Mouse (Mus musculus): ENCODE results near the gene Faf1. TPM values are rescaled to one million over a fixed set of nuclear protein-coding genes. Genes with fewer than 3 reads are reported as not detected.
"Not testable (repeated sequence)": the region's sequence is repeated elsewhere in the genome, so short reads cannot be mapped to it uniquely, and the experiment has no call there.

The Faf1 gene
- total RNA-seq, 4 experiments from 2014 or later = 42.9 to 51.1 (median 47.2) TPM

DNA sequence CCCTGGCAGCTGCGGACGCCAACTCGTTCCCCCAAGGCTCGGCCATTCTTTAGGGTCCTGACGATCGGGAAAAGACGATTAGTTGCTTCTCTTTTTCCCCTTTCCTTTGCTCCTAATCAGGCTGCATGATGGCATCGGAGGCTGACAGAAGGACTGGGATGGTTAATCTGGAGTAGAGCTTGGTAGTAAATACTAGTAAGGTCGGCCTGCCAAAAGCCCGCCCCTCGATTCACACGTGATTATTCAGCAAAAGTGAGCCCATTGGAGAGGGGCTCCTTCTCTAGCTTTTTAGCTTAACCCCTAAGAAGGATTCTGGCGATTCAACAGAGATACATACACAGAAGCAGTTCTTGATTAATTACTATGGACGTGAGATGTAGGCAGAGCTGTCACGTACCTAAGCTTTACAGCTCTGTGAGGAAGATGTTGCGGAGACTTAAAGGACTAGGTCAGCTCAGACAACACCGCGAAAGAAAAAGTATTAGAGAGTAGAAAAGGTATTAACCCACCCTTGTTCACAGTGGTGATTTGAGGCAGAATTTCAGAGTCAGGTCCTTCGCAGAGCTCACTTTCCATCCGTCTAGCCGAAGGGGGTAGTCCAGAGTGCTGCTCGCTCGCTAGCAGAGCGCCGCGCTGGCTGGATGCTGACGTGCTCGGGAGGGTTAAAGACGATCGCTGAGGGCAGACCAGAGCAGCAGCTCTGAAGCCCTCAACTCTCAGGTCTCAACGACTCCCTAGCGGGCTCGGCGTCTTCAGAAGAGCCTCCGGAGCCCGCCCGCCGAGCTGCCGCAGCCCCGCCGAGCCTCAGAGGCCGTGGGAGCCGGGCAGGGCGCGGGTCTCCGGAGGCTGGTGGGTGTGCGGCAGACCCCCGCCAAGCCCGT is 11.0 kb upstream of the Faf1 start:
- DNase-seq (ENCODE audit: low spot score in 2 of 2) = peak; percentile 49 to 58

- peak; percentile 62 to 64 for DNase-seq (ENCODE audit: low spot score in 2 of 2)
Measured at GRCm38 (mm10) chr4:109665982-109666460, 10.4 kb upstream of the Faf1 start.

DNA sequence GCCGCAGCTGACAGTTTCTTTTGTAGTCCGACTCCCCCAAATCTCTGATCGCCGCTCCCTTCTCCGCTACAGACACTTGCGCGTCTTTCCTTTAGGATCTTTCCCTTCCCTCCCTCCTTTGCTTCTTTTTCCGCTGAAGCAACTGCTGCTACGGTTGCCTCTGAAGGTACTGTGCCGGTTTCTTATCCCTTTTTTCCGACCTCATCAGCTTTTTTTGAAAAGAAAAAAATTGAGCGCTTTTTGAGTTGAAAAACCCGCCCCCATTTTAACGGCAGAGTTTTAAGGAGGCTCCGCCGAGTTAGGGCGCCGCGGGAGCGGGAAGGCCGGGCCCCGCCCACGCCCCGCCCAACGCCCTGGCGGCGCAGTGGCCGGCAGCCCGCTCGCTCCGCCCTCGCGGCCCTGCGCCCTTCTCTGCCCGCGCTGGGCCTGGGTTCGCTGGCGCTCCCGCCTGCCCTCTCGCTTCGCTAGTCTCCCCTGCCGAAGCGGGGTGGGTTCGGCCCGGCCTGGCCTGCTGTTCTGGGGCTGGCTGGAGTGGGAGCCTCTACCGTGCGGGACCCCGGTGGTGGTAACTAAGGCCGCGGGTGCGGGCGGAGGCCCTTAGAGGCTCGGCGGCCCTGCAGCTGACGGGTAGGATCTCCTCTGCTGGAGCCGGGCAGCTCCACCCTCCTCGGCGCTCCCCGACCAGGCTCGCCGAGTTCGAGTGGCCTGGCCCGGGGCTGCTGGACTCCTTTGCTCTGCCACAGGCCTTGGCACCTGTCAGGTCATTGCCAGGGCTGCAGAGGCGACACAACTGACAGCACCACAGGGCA is 9.7 kb upstream of the Faf1 start, which contains the start of gene Cdkn2c:
Gene Cdkn2c (minus strand): TSS at position 729 of the 809 bp plus-strand sequence.
- DNase-seq (ENCODE audit: low spot score in 2 of 2) = peak; percentile 81 to 86

- DNase-seq (ENCODE audit: low spot score in 2 of 2) = no peak
Measured at GRCm38 (mm10) chr4:109667518-109667917, 8.9 kb upstream of the Faf1 start.

GRCm38 (mm10) chr4:109670213-109670612 is 6.2 kb upstream of the Faf1 start:
- no peak for DNase-seq (ENCODE audit: low spot score in 2 of 2)

- DNase-seq (ENCODE audit: low spot score in 2 of 2) = no peak
Measured at GRCm38 (mm10) chr4:109671941-109672340, 4.4 kb upstream of the Faf1 start.

GRCm38 (mm10) chr4:109674097-109674496 is 2.3 kb upstream of the Faf1 start:
- DNase-seq (ENCODE audit: low spot score in 2 of 2) = no peak

DNA sequence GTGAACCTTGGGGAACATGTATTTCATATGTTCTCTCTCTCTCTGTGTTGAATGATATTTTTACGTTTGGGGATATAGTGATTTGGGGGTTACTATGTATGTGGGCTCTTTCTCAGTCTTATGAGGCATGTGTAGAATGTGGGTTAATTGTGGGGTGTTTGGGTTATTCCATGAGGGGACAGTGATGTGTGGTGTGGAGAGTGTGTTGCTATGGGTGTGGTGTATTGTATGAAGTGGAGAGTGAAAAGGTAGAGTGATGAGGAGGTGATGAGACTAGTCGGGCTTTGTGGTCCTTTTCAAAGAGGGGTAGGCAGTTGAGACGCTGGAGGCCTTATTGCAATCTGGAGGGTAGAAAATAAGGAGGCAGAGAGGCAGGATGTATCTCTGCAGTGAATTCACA is 833 bp downstream of the Faf1 start:
- DNase-seq (ENCODE audit: low spot score in 2 of 2) = no peak

- no peak for DNase-seq (ENCODE audit: low spot score in 2 of 2)
Measured at GRCm38 (mm10) chr4:109683561-109683960, 7.2 kb downstream of the Faf1 start.

DNA sequence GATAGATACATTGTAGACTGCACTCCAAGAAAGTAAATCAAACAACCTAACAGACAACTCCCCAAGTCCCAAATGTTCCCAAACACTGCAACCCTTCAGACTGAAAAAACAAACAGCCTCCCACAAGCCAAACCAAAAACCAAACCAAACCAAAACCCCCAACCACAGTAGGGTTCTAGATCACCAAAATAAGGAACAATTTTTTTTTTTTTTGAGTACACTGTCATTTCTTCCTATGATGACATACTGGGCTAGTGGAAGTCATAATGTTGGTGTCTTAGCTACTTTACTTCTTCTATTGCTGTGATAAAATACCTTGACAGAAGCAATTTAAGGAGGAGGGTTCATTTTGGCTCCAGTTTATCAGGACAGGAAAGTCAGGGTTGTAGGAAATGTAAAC is 16.3 kb downstream of the Faf1 start:
- DNase-seq (ENCODE audit: low spot score in 2 of 2) = no peak

DNA sequence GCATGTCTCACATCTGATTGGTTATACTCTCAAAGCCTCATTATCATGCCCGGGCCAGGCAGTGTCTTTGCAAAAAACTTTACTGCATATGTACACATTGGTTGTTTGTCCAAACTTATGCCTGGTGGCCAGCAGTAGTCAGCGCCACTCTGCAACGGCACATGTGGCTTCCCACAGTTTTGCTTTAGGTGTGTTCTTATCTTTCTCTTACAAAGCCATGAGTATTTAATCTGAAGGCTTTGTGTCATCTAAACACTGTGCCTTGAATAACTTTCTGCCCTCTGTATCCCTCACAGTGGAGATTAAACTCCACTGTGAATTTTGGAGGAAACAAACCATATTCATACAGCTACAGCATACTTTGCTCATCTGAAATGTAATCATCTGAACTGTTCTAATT is 24.3 kb downstream of the Faf1 start:
- not testable (repeated sequence) for DNase-seq (ENCODE audit: low spot score in 2 of 2)

- no peak for DNase-seq (ENCODE audit: low spot score in 2 of 2)
Measured at GRCm38 (mm10) chr4:109703568-109703967, 27.2 kb downstream of the Faf1 start.

GRCm38 (mm10) chr4:109705349-109705748 is 29.0 kb downstream of the Faf1 start:
- no peak for DNase-seq (ENCODE audit: low spot score in 2 of 2)

GRCm38 (mm10) chr4:109719281-109719680 is 42.9 kb downstream of the Faf1 start:
- no peak for DNase-seq (ENCODE audit: low spot score in 2 of 2)

DNA sequence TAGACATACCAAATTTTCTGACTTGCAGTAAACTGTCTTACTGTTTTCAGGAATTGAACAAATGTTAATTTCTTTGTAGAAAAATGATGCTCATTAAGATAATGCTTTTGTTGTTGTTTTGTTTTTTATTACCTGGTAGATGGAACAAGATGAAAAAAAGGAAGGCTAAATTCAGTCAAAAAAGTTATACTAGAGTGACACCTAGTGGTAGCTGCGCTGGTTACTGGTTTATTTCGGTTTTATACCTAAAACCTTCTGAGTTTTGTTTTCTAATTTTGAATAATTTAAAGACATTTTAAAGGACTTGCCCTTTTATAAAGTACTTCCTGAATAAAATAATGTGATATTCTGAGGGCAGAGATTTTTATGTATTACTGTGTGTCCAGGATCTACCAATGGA is 52.9 kb downstream of the Faf1 start:
- no peak for DNase-seq (ENCODE audit: low spot score in 2 of 2)

DNA sequence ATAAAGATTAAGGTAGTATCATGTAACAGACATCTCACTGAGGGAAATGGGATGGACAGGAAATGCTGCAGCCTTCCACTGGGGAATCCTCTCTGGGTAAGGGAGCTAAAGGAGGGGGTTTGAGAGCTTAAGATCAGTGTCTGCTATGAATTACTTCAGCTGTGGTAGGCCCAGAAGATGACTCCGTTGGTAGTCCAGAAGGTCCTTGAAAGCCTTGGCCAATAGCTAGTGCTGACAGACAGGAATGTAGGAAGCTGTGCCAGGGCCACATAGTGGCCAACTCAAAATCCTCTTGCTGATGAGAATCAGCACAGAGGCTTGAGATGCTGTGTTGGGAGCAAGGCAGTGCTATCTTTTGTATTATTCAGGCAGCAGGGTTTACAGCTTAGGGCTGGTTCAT is 59.4 kb downstream of the Faf1 start:
- peak; percentile 16 to 29 for DNase-seq (ENCODE audit: low spot score in 2 of 2)

DNA sequence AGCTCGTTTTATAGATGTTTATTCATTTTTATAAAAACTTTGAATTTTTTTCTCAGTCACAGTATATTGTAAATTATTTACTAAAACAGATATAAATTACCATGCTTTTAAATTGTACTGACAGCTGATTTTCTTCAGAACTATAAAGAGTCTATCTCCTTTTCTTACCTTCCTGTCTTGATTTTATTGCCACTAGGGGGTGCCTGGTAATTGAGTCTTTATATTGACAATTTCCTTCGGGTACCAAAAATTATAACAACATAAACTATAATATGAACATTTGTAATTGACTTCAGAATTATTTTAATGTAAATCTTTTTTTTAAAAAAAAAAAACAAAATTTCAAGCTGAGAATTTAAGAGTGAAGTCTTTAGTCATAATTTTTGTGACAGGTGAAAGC is 67.6 kb downstream of the Faf1 start:
- no peak for DNase-seq (ENCODE audit: low spot score in 2 of 2)

GRCm38 (mm10) chr4:109759031-109759430 is 82.6 kb downstream of the Faf1 start:
- DNase-seq (ENCODE audit: low spot score in 2 of 2) = no peak

- no peak for DNase-seq (ENCODE audit: low spot score in 2 of 2)
Measured at GRCm38 (mm10) chr4:109759901-109760300, 83.5 kb downstream of the Faf1 start.

DNA sequence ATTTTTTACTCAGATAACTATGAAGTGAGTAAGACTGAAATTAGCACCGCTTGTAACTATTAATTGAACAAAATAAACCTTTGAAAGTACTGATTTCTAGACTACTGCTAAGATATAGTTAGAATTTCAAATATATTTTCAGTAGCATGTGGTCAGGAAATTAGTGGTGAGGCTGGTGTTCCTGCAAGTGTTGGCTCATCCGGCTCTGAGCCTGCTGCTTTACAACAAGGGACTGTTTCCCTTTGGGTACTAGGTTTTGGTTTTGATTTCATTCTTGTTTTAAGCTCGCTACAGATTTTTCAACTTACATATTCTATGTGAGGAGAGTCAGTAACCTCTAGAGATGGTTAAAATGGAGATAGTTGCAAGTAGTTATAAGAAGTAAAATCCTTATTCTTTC is 84.1 kb downstream of the Faf1 start:
- DNase-seq (ENCODE audit: low spot score in 2 of 2) = no peak

GRCm38 (mm10) chr4:109762768-109763501 is 86.5 kb downstream of the Faf1 start:
- DNase-seq (ENCODE audit: low spot score in 2 of 2) = no peak

Data from gastrocnemius, adult 8-10 months (tissue).